Comparison of ENCODE assay signal across 8 mouse cellular contexts in genomic region chr17:75464983-75465634, GRCm38 (mm10). TPM values are rescaled to one million over a fixed set of nuclear protein-coding genes. Genes with fewer than 3 reads are reported as not detected.
DNase-seq lines count a peak whose midpoint lies in the region; ATAC-seq and TF ChIP-seq lines count a peak whose summit lies in the region.

No protein-coding gene starts in this region.

- no peaks in the 10 kb centered on the region for H3K9me3 ChIP-seq in forebrain, embryonic 11.5 days (ENCODE audit: control insufficient read depth, low read length)
- no peaks in the 10 kb centered on the region for H3K9me3 ChIP-seq in heart, embryonic 14.5 days (ENCODE audit: control insufficient read depth, low read length)
- no peaks in the 10 kb centered on the region for H3K9me3 ChIP-seq in liver, embryonic 12.5 days (replicated peaks)
- no peaks in the 10 kb centered on the region for H3K9me3 ChIP-seq in stomach, embryonic 16.5 days (replicated peaks; ENCODE audit: control insufficient read depth, low read length)

- H3ac ChIP-seq in myocyte (ENCODE audit: control insufficient read depth, insufficient read length): no peak overlapping the region

- H3K36me3 ChIP-seq in forebrain, embryonic 11.5 days (ENCODE audit: control insufficient read depth, insufficient read depth, low read length): no peaks in the 10 kb centered on the region
- no peaks in the 10 kb centered on the region for H3K36me3 ChIP-seq in heart, embryonic 14.5 days (ENCODE audit: control insufficient read depth, insufficient read depth, low read length)
- no peaks in the 10 kb centered on the region for H3K36me3 ChIP-seq in liver, embryonic 12.5 days
- H3K36me3 ChIP-seq in myocyte (ENCODE audit: control insufficient read depth, insufficient read depth): no peaks in the 10 kb centered on the region
- H3K36me3 ChIP-seq in stomach, embryonic 16.5 days (ENCODE audit: control insufficient read depth, insufficient read depth, low read length): no peaks in the 10 kb centered on the region

- 16% methylated on average over 15 of the region's 15 CpGs for WGBS in forebrain, embryonic 11.5 days
- 1% methylated on average over 15 of the region's 15 CpGs for WGBS in heart, embryonic 14.5 days
- 3% methylated on average over 15 of the region's 15 CpGs for WGBS in liver, embryonic 12.5 days (ENCODE audit: insufficient replicate concordance)
- 3% methylated on average over 15 of the region's 15 CpGs for WGBS in stomach, embryonic 16.5 days

- no peak for ATAC-seq in forebrain, embryonic 11.5 days (replicated peaks; ENCODE audit: low FRiP score)
- ATAC-seq in heart, embryonic 14.5 days (ENCODE audit: insufficient number of reproducible peaks, insufficient read depth, low FRiP score, low read depth): peak; percentile 78
- ATAC-seq in liver, embryonic 12.5 days: peak; percentile 40; the same call in 1 of the 2 replicates
- peak; percentile 78 for ATAC-seq in stomach, embryonic 16.5 days (ENCODE audit: insufficient read depth, low FRiP score)

- H3K27ac ChIP-seq in forebrain, embryonic 11.5 days (ENCODE audit: low read depth, low read length): no peak overlapping the region
- peak overlapping the region; percentile 78 to 81 for H3K27ac ChIP-seq in heart, embryonic 14.5 days (replicated peaks in 1 of 2; ENCODE audit: control insufficient read depth in 1 of 2, insufficient read depth in 1 of 2, low read depth in 2 of 2, low read length in 2 of 2)
- no peak overlapping the region for H3K27ac ChIP-seq in liver, embryonic 12.5 days
- H3K27ac ChIP-seq in stomach, embryonic 16.5 days (ENCODE audit: low read length): peak overlapping the region; percentile 63; the same call in 1 of the 2 replicates

- H3K9ac ChIP-seq in forebrain, embryonic 11.5 days (ENCODE audit: low read length): no peak overlapping the region
- H3K9ac ChIP-seq in heart, embryonic 14.5 days (ENCODE audit: low read length): peak overlapping the region; percentile 60
- no peak overlapping the region for H3K9ac ChIP-seq in liver, embryonic 12.5 days
- H3K9ac ChIP-seq in stomach, embryonic 16.5 days (ENCODE audit: low read length): peak overlapping the region; percentile 58; the same call in 1 of the 2 replicates

- H3K4me3 ChIP-seq in forebrain, embryonic 11.5 days (ENCODE audit: low read depth, low read length): no peak overlapping the region
- H3K4me3 ChIP-seq in heart, embryonic 14.5 days (ENCODE audit: control insufficient read depth in 1 of 2, insufficient read depth in 1 of 2, low read depth in 1 of 2, low read length in 2 of 2): peak overlapping the region; percentile 14 to 38
- peak overlapping the region; percentile 14; the same call in 1 of the 2 replicates for H3K4me3 ChIP-seq in liver, embryonic 12.5 days
- H3K4me3 ChIP-seq in myocyte: peak overlapping the region; percentile 4
- peak overlapping the region; percentile 30 for H3K4me3 ChIP-seq in stomach, embryonic 16.5 days (replicated peaks; ENCODE audit: low read length)

- H3K4me2 ChIP-seq in forebrain, embryonic 11.5 days (ENCODE audit: low read depth, low read length, severe bottlenecking): peak overlapping the region; percentile 26; the same call in 1 of the 2 replicates
- peak overlapping the region; percentile 66 for H3K4me2 ChIP-seq in heart, embryonic 14.5 days (ENCODE audit: low read length)
- peak overlapping the region; percentile 51 for H3K4me2 ChIP-seq in liver, embryonic 12.5 days
- H3K4me2 ChIP-seq in myocyte (ENCODE audit: low read depth): peak overlapping the region; percentile 89
- H3K4me2 ChIP-seq in stomach, embryonic 16.5 days (ENCODE audit: low read depth, low read length): peak overlapping the region; percentile 52

- H3K79me2 ChIP-seq in myocyte (ENCODE audit: control insufficient read depth, insufficient read depth): no peaks in the 10 kb centered on the region

- TF ChIP-seq POLR2A in myocyte (IDR thresholded peaks at IDR 0.05; ENCODE audit: insufficient read length, low read depth): peak; percentile 42

- DNase-seq in urinary bladder, adult 18-20 months (ENCODE audit: low spot score in 2 of 2): peak; percentile 10 to 53
- DNase-seq in urinary bladder, postnatal 10 days (ENCODE audit: low spot score): no peak
- peak; percentile 52 for DNase-seq in forebrain, embryonic 11.5 days (ENCODE audit: low spot score)
- peak; percentile 83 for DNase-seq in kidney, postnatal 14 days

- no peaks in the 10 kb centered on the region for H3K27me3 ChIP-seq in forebrain, embryonic 11.5 days (ENCODE audit: control insufficient read depth, insufficient read depth, low read length)
- H3K27me3 ChIP-seq in heart, embryonic 14.5 days (ENCODE audit: control insufficient read depth, insufficient read depth, low read length): no peaks in the 10 kb centered on the region
- no peaks in the 10 kb centered on the region for H3K27me3 ChIP-seq in liver, embryonic 12.5 days (replicated peaks)
- H3K27me3 ChIP-seq in myocyte (ENCODE audit: control insufficient read depth, insufficient read depth, insufficient read length): no peaks in the 10 kb centered on the region
- H3K27me3 ChIP-seq in stomach, embryonic 16.5 days (ENCODE audit: control insufficient read depth, insufficient read depth, low read length): no peaks in the 10 kb centered on the region

- H3K4me1 ChIP-seq in forebrain, embryonic 11.5 days (replicated peaks; ENCODE audit: control insufficient read depth, insufficient read depth, low read length): no peaks in the 10 kb centered on the region
- peaks cover 13 to 18% of the 10 kb centered on the region in 2 experiments for H3K4me1 ChIP-seq in heart, embryonic 14.5 days (ENCODE audit: control insufficient read depth in 2 of 2, insufficient read depth in 2 of 2, low read length in 2 of 2)
- H3K4me1 ChIP-seq in liver, embryonic 12.5 days: peaks cover 16% of the 10 kb centered on the region; the same call in 1 of the 2 replicates
- H3K4me1 ChIP-seq in stomach, embryonic 16.5 days (ENCODE audit: control insufficient read depth, insufficient read depth, low read length): peaks cover 13% of the 10 kb centered on the region

TF ChIP-seq in myocyte, 11 proteins besides CTCF, POLR2A, EP300 and RAD21:
- TF ChIP-seq TCF3 (IDR thresholded peaks at IDR 0.05; ENCODE audit: insufficient read length, low read depth): peak; percentile 84
- peak; percentile 85 to 99 (median 96) for TF ChIP-seq MYOG (IDR thresholded peaks at IDR 0.05; ENCODE audit: control insufficient read depth in 1 of 3, insufficient read depth in 1 of 3, insufficient read length in 2 of 3, low read depth in 2 of 3)
- TF ChIP-seq MYOD1 (IDR thresholded peaks at IDR 0.05; ENCODE audit: control insufficient read depth in 1 of 3, insufficient read length in 2 of 3, low read depth in 2 of 3): peak; percentile 76 to 97 (median 95)
- TF ChIP-seq CEBPB (IDR thresholded peaks at IDR 0.05; ENCODE audit: insufficient read depth, poor library complexity, severe bottlenecking): no peak
- no peak for TF ChIP-seq REST (IDR thresholded peaks at IDR 0.05; ENCODE audit: insufficient read depth, insufficient read length)
- TF ChIP-seq MAX (IDR thresholded peaks at IDR 0.05; ENCODE audit: low read depth): no peak
- peak; percentile 79 for TF ChIP-seq TCF12 (IDR thresholded peaks at IDR 0.05; ENCODE audit: insufficient read depth, poor library complexity, severe bottlenecking)

RNA-seq across cellular contexts. Expression of gene Rasgrp3, which starts 29.4 kb away (rescaled TPM):
- polyA plus RNA-seq in forebrain, embryonic 11.5 days (2014; fragmentation: Nextera tagmentation; extraction: Ambion mirVana): 4.5 and 9.6 TPM in 2 replicates
- 24.3 and 25.1 TPM in 2 replicates for polyA plus RNA-seq in heart, embryonic 14.5 days (2014; fragmentation: Nextera tagmentation; extraction: Ambion mirVana)
- polyA plus RNA-seq in liver, embryonic 12.5 days (2016; fragmentation: Nextera tagmentation; extraction: Ambion mirVana): 6.3 and 6.6 TPM in 2 replicates
- polyA plus RNA-seq in myocyte (2012; fragmentation: generic; extraction: Trizol): 0.46 TPM
- polyA plus RNA-seq in stomach, embryonic 16.5 days (2015; fragmentation: Nextera tagmentation; extraction: Ambion mirVana): 14.2 and 15.3 TPM in 2 replicates

Comparison
In these comparisons a context has a peak if more than half of its experiments do, and no peak if none do; other contexts are left out.
1. H3K27ac ChIP-seq: peak in heart, embryonic 14.5 days (2 of 2) and stomach, embryonic 16.5 days (single experiment); none in forebrain, embryonic 11.5 days (single experiment) and liver, embryonic 12.5 days (single experiment).
2. H3K4me2 ChIP-seq: peak in every context shown above with its lines; median percentile 89 in myocyte; 66 in heart, embryonic 14.5 days; 52 in stomach, embryonic 16.5 days; 51 in liver, embryonic 12.5 days; 26 in forebrain, embryonic 11.5 days.
3. H3K9ac ChIP-seq: peak in heart, embryonic 14.5 days (single experiment) and stomach, embryonic 16.5 days (single experiment); none in forebrain, embryonic 11.5 days (single experiment) and liver, embryonic 12.5 days (single experiment).